Mouse (Mus musculus) neural tube, embryonic 11.5 days (tissue): Measurements from ENCODE around the gene Klc3. TPM values are rescaled to one million over a fixed set of nuclear protein-coding genes. Genes with fewer than 3 reads are reported as not detected.

Experiments used
- ATAC-seq: fragments of 200-750 bp; cut with Nextera tagmentation; 2 replicates; pipeline ENCODE4 v1.8.0; 2017; ENCODE audit warnings: moderate number of reproducible peaks, mild to moderate bottlenecking, moderate TSS enrichment, moderate library complexity; ENCODE audit not compliant: insufficient read depth, low FRiP score, low TSS enrichment
- DNase-seq: peaks from one replicate; pipeline ENCODE4 v3.0.0-alpha.2; 2015; ENCODE audit warnings: low spot score
- H3K27ac ChIP-seq: fragments of 300-500 bp; sonication (generic); 2 replicates; pipeline ENCODE4 v1.5.1; 2014; ENCODE audit warnings: low read depth, mild to moderate bottlenecking, low read length
- H3K27me3 ChIP-seq: fragments of 300-500 bp; sonication (generic); 2 replicates; pipeline ENCODE4 v1.6.1; 2014; ENCODE audit warnings: mild to moderate bottlenecking, low read length, mixed read lengths; ENCODE audit not compliant: control insufficient read depth, insufficient read depth
- H3K36me3 ChIP-seq: fragments of 300-500 bp; sonication (generic); 2 replicates; pipeline ENCODE4 v1.6.1; 2014; ENCODE audit warnings: mild to moderate bottlenecking, low read length, moderate library complexity, mixed read lengths; ENCODE audit not compliant: control insufficient read depth, insufficient read depth
- H3K4me1 ChIP-seq: fragments of 300-500 bp; sonication (generic); 2 replicates; pipeline ENCODE4 v1.6.1; 2014; ENCODE audit warnings: low read length, mixed read lengths; ENCODE audit not compliant: control insufficient read depth, insufficient read depth
- H3K4me2 ChIP-seq: fragments of 300-500 bp; sonication (generic); 2 replicates; pipeline ENCODE4 v1.6.1; 2014; ENCODE audit warnings: low read depth, mild to moderate bottlenecking, moderate library complexity
- H3K4me3 ChIP-seq: fragments of 300-500 bp; sonication (generic); 2 replicates; pipeline ENCODE4 v1.5.1; 2014; ENCODE audit warnings: low read depth, low read length
- H3K9ac ChIP-seq: fragments of 300-500 bp; sonication (generic); 2 replicates; pipeline ENCODE4 v1.6.1; 2014; ENCODE audit warnings: mild to moderate bottlenecking, low read length
- H3K9me3 ChIP-seq: fragments of 300-500 bp; sonication (generic); 2 replicates; pipeline ENCODE4 v1.6.1; 2016; ENCODE audit warnings: low read length; ENCODE audit not compliant: control insufficient read depth
- WGBS: fragments of 180-500 bp; shearing (Covaris S2); extraction: QIAGEN DNeasy Blood & Tissue Kit; methylation state at CpG from one replicate; pipeline ENCODE4 v1.1.7; 2014; 5-methylcytosine and 5-hydroxymethylcytosine counted together
- polyA plus RNA-seq: library from polyadenylated mRNA; unstranded; fragments of >200 nt; fragmentation: Nextera tagmentation; extraction: Ambion mirVana; gene quantifications from 2 replicates; pipeline ENCODE4 v1.2.1, GENCODE M21; 2014

The Klc3 gene
- polyA plus RNA-seq, 1 experiment from 2014 or later: 3.2 TPM

DNA sequence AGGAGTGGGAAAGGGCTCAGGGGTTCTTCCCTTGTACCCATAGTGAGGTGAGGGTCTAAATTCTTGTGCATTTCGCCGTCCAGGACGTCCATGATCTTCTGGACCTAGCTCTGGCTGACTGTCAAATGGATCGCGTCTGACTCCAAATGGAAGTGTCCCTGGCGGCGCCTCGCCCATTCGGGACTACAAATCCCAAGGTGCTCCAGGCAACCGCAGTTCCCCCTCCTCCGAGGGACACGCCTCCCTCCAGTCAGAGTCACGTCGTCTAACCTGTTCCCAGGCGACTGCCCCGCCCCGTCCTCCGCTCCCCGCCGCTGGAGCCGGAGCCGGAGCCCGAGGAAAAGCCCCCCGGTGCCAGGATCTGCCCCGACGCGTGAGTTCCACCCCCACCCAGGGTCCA lies 43.0 kb downstream of the Klc3 start:
- ATAC-seq: peak; percentile 55; the same call in 1 of the 2 replicates
- peak; percentile 87 for DNase-seq
- peaks cover 2% of the 10 kb centered on the region; the same call in 1 of the 2 replicates for H3K36me3 ChIP-seq
- peak overlapping the region; percentile 95 for H3K4me2 ChIP-seq
- H3K9ac ChIP-seq: 0 out of 2 replicates have a peak overlapping the region, but pooled peaks have one; percentile 30
- WGBS: 0% methylated on average over 23 of the region's 27 CpGs
- no peaks in the 10 kb centered on the region for H3K9me3 ChIP-seq
- no peak overlapping the region for H3K27ac ChIP-seq
- no peaks in the 10 kb centered on the region for H3K27me3 ChIP-seq
- no peaks in the 10 kb centered on the region; the same call in 1 of the 2 replicates for H3K4me1 ChIP-seq
- H3K4me3 ChIP-seq: peak overlapping the region; percentile 49

DNA sequence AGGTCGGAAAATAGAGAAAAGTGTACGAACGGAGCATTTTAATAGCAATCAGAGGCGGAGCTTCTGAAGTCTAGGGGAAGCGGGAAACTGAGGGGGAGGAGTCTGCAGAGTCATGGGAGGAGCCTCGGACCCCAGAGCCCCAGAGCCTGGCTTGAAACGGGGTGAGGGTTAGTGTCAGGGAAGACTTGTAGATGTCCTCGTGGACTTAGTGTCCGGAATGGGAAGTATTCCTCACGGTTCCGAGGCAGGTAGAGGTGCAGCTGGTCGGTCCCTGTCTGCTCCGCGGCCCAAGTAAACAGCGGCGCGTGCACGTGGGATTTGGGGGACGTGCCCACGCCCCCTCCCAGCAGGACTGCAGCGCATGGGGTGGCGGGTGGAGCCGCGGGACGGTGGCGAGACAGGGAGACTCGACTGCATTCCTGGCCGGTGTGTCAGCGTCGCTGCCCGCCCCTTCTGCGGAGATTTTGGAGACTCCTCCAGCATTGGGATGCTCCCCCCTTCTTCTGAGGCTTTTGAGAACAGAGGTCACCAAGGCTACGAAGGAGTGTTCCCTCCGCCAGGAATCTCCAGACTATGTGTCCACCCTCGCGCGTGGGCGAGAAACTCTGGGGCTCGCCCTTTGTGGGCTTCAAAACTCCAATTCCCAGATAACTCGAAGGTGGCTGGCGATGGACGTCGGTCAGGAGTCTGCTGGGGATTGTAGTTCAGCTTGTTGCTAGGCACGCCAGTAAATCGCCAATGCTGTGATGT lies 43.8 kb downstream of the Klc3 start:
- DNase-seq (peak; percentile 82), ATAC-seq (peak; percentile 69)
- Histone ChIP-seq H3K4me2 (peak overlapping the region; percentile 95), H3K4me1 (no peaks in the 10 kb centered on the region; the same call in 1 of the 2 replicates), H3K4me3 (peak overlapping the region; percentile 49), H3K27me3 (no peaks in the 10 kb centered on the region), H3K36me3 (peaks cover 3% of the 10 kb centered on the region), H3K27ac (no peak overlapping the region), H3K9me3 (no peaks in the 10 kb centered on the region), H3K9ac (peak overlapping the region; percentile 54)
- WGBS: under 1% methylated on average over 45 of the region's 45 CpGs

DNA sequence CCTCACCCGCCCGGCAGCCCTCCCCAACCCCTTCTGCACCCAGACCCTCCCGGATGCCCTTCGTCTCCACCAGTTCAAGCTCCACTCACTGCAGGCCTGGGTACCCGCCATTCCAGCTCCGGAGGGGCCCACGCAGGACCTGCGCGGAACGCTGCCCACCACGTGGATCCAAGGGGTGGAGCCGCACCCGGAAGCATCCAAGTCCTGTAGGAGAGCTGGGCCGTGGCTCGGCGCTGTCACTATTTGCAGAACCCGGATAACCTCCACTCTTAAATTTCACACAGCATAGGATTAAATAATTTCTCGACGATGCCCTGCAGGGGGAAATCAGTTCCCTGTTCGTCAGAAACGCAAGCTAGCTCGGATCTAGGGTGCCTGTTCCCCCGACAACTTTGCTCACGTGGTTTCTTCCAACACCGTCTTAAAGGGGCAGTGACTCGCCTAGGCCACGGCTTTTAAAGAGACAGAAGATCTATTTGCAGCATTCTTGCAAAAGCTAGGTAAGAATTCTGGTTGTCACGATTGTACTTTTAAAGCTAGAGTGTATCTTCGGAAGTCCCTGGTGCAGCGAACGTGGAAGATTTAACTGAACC lies 44.5 kb downstream of the Klc3 start, which contains the start of the genes Cd3eap and Ppp1r13l:
Cd3eap (minus strand) TSS at position 185 of the 593 bp plus-strand sequence.
Ppp1r13l (plus strand) TSS at position 451 of the 593 bp plus-strand sequence.
- DNase-seq (peak; percentile 89), ATAC-seq (peak; percentile 70)
- H3K4me1 ChIP-seq: no peaks in the 10 kb centered on the region; the same call in 1 of the 2 replicates
- no peaks in the 10 kb centered on the region for H3K9me3 ChIP-seq
- peak within 1 kb of the TSS; percentile 54 for H3K9ac ChIP-seq
- H3K36me3 ChIP-seq: peaks cover 7% of the 10 kb centered on the region
- under 1% methylated on average over 31 of the region's 31 CpGs for WGBS
- H3K27ac ChIP-seq: no peak within 1 kb of the TSS
- peak within 1 kb of the TSS; percentile 95 for H3K4me2 ChIP-seq
- H3K27me3 ChIP-seq: no peaks in the 10 kb centered on the region
- peak within 1 kb of the TSS; percentile 49 for H3K4me3 ChIP-seq

DNA sequence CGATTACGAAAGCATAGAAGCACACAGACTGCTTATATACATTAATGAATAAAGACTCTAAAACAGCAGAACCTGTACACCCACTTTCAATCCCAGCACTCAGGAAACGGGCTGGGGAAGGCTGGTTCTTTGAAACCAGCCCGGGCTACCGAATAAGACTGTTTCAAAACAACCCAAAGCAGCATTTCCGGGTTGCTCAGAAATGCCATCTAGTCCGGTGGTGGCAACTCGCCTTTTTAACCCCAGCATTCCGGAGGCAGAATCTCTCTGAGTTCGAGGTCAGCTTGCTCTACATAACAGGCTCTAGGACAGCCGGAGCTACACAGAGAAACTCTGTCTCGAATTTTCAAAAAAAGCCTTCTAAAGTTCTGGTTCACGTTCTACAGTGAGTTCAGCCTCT lies 45.3 kb downstream of the Klc3 start:
- Histone ChIP-seq H3K4me3 (peak overlapping the region; percentile 49), H3K27ac (no peak overlapping the region), H3K27me3 (no peaks in the 10 kb centered on the region), H3K4me1 (no peaks in the 10 kb centered on the region; the same call in 1 of the 2 replicates), H3K4me2 (peak overlapping the region; percentile 95), H3K9me3 (no peaks in the 10 kb centered on the region), H3K9ac (peak overlapping the region; percentile 54), H3K36me3 (peaks cover 11% of the 10 kb centered on the region)
- ATAC-seq (no peak), DNase-seq (no peak)
- WGBS: 26% methylated on average over 13 of the region's 13 CpGs

DNA sequence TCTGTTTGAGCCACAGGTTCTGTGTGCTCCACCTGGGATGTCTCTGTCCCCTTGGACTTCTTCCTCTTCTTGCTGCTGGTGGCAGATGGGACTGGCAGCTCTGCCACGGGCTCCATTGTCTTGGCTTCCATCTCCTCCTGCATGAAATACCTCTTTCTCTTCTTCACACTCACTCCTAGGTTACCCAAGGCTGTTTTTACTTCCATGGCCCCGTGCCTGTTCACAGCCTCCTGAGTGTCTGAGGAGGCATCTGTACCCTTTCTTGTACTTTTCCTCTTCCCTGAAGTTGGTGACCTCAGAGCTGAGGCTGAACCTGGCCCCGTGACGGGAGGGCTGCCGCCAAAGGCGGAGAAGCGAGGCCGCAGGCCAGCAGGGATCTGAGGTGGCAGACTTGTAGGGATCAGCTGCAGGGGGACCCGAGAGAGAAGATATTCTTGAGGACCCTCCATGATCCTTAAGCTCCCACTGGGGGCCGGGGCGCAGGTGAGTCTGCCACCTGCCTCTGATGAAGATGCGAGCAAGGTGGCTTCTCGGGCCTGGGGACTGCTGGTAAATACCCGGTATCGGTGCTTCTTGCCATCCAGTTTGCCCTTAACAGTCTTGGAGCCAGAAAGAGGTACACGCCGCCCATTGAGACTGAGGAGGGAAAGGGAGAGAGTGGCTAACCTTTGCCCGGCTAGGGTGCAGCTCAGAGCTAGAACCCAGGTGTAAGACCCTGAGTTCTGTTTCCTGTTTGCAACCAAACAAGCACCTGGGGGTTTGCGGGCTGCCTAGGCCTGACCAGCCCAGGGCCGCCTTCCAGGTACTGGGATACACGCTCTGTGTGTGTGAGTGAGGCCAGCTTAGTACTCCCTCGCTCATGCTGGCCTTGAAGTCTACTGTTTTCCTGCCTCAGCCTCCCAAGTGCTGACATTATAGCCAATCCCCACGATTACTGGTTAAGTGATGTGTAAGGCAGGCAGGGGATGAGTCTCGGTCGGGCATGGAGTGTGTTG lies 46.2 kb downstream of the Klc3 start:
- no peaks in the 10 kb centered on the region; the same call in 1 of the 2 replicates for H3K4me1 ChIP-seq
- H3K27me3 ChIP-seq: no peaks in the 10 kb centered on the region
- 95% methylated on average over 25 of the region's 25 CpGs for WGBS
- no peak overlapping the region; the same call in 1 of the 2 replicates for H3K4me3 ChIP-seq
- DNase-seq (no peak), ATAC-seq (no peak)
- H3K9ac ChIP-seq: no peak overlapping the region
- H3K27ac ChIP-seq: no peak overlapping the region
- H3K4me2 ChIP-seq: peak overlapping the region; percentile 9; the same call in 1 of the 2 replicates
- no peaks in the 10 kb centered on the region for H3K9me3 ChIP-seq
- peaks cover 14% of the 10 kb centered on the region for H3K36me3 ChIP-seq

DNA sequence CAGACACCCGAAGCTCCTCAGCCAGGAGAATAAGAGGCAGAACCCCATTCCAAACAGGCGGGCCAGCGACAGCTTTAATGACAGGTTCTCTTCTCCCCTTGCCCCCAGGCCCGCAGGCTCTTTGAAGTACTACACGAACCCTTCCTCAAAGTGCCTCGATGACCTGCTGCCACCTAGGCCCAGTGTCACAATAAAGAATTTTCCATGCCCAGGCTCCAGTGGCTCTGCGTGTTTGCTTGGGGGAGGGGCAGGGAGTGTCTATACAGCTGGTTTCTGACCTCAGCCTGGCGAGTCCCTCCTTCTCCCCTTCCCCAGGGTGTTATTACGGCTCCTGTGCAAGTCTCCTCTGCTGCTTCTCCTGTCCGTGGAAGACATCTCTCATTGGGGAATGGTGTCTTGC lies 47.6 kb downstream of the Klc3 start:
- Histone ChIP-seq H3K4me2 (no peak overlapping the region), H3K4me3 (no peak overlapping the region), H3K4me1 (no peaks in the 10 kb centered on the region; the same call in 1 of the 2 replicates), H3K27me3 (no peaks in the 10 kb centered on the region), H3K9ac (no peak overlapping the region), H3K36me3 (peaks cover 14% of the 10 kb centered on the region), H3K9me3 (no peaks in the 10 kb centered on the region), H3K27ac (no peak overlapping the region)
- WGBS: 58% methylated on average over 10 of the region's 10 CpGs
- DNase-seq (no peak), ATAC-seq (no peak)

DNA sequence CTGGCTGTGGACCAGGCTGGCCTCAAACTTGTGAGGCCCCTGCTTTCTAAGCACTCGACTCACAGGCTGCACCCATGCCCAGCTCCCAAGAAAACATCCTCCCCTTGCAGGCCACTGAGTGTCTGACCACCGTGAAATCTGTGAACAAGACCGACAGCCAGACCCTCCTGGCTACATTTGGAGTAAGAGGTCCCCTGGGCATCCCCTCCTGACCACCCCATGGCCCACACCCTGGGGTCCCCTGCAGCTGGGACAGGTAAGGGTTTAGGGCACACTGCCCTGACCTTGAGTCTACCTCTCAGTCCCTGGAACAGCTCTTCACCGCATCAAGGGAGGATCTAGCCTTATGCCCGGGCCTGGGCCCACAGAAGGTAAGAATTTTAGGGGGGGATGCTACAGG lies 48.9 kb downstream of the Klc3 start:
- no peak overlapping the region for H3K27ac ChIP-seq
- H3K4me1 ChIP-seq: no peaks in the 10 kb centered on the region; the same call in 1 of the 2 replicates
- H3K36me3 ChIP-seq: peaks cover 22% of the 10 kb centered on the region
- H3K4me2 ChIP-seq: no peak overlapping the region
- no peaks in the 10 kb centered on the region for H3K27me3 ChIP-seq
- no peak overlapping the region for H3K9ac ChIP-seq
- no peak for DNase-seq
- no peak overlapping the region for H3K4me3 ChIP-seq
- H3K9me3 ChIP-seq: no peaks in the 10 kb centered on the region
- 90% methylated on average over 5 of the region's 5 CpGs for WGBS
- ATAC-seq: no peak

DNA sequence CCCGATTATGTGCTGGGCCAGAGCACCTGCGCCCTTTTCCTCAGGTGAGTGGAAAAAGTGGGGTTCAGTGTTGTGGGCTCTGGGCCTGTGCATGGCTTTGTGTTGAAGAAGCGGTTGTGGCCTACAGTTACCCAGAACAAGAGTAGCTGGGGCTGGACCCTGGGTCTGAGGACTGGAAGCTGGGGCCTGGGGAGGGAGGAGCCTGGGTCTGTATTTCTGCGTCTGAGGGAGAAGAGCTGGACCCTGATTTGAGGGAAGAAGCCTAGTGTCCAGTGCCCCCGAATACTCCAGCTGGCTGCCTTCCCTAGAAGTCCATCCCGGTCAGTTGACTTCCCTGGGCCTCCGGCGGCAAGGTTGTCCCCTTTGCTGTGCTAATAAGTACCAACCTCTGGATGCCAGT lies 53.7 kb downstream of the Klc3 start:
- 92% methylated on average over 8 of the region's 8 CpGs for WGBS
- ATAC-seq: no peak
- no peak for DNase-seq
- Histone ChIP-seq H3K36me3 (peaks cover 27% of the 10 kb centered on the region), H3K9me3 (no peaks in the 10 kb centered on the region), H3K27ac (no peak overlapping the region), H3K27me3 (no peaks in the 10 kb centered on the region), H3K9ac (no peak overlapping the region), H3K4me1 (peaks cover 6% of the 10 kb centered on the region), H3K4me3 (no peak overlapping the region), H3K4me2 (no peak overlapping the region)
